Mouse (Mus musculus) natural killer cell, adult 2 months (primary cell): ENCODE data around the gene Map4.
A peak's percentile ranks its signal among the peaks of the same experiment; 100 is the strongest.

Source experiments
- DNase-seq, 2 experiments: peaks; one replicate each; pipeline ENCODE4 v3.0.0; 2022; ENCODE audit warnings: low spot score in 2 of 2

Gene Map4

DNA sequence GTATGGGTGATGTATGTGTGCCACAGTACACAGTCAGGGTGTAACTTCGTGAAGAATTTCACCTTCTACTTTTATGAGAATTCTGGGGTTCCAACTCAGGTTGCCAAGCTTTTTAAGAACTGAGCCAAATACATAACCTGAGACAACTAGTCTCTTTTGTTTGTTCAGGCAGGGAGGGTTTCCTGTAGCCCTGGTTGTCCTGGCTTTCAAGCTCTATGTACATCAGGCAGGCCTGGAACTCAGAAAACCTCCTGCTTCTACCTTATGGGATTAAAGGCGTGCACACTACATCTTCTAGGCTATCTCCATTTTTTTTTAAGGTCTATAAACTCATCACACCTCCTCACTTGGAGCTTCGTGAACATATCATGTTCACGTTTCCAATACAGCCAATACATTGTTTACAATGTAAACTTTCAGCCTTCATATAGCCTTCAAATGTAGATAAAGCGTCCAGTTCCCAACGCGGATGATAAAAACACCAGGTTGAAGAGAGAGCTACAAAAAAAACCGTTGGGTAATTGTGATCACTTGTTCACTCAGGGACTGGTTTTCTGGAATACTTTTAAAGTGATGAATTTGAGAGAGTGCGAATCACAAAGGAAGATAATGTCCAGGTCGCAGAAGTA, 199.8 kb downstream of the Map4 start:
- no peak for DNase-seq

DNA sequence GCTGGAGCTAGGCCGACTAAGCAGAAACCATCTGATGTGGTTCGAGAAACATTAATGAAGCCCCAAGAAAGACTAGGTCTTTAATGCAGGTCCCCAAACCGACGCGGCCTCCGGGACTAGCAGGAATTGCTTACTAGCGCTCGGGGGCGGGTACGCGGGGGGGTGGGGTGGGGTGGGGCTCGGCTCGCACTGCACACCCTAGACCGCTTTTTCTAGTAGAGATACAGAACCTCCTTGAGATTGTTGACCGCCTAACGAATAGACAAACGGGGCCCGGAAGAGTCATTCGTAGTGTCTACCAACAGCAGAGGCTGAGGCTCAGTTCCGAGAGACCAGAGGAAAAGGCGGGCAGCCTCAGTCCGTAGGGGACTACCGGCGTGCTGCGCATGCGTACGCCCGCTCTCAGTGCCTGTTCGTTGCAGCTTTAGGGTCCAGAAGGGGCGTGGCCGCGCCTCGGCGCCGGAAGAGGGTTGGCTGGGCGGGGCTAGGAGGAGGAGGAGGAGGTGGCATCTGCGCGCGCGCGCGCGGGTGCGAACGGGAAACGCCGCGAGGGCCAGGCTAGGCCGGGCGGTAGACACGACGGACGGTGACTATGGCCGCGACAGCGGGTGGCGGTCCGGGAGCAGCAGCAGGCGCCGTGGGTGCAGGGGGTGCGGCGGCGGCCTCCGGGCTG, 200.4 kb downstream of the Map4 start:
- DNase-seq, result peak; percentile 99

GRCm38 (mm10) chr9:110132201-110132605, 200.9 kb downstream of the Map4 start:
- DNase-seq, result no peak

- DNase-seq, result no peak
Measured at GRCm38 (mm10) chr9:110132921-110133320, 201.7 kb downstream of the Map4 start.
